Mouse (Mus musculus) brain, embryonic 14.5 days (tissue): ENCODE measurements around the gene Il1rl2. TPM values are rescaled to one million over a fixed set of nuclear protein-coding genes. Genes with fewer than 3 reads are reported as not detected.
A peak's percentile ranks its signal among the peaks of the same experiment; 100 is the strongest.

Experiments
- DNase-seq: peaks from one replicate; pipeline ENCODE4 v3.0.0-alpha.2; 2011; ENCODE audit warnings: low read depth
- CTCF ChIP-seq: fragments of 200-500 bp; IDR thresholded peaks from 2 replicates; pipeline ENCODE4 v1.5.1; 2012; ENCODE audit warnings: inconsistent platforms, mild to moderate bottlenecking, moderate library complexity, borderline replicate concordance; ENCODE audit not compliant: insufficient read depth, insufficient read length; ENCODE audit errors: extremely low read depth
- POLR2A ChIP-seq: fragments of 200-500 bp; IDR thresholded peaks from 2 replicates; pipeline ENCODE4 v1.6.1; 2012; ENCODE audit warnings: mild to moderate bottlenecking, inconsistent platforms, borderline replicate concordance; ENCODE audit not compliant: poor library complexity, insufficient read depth, insufficient read length, severe bottlenecking; ENCODE audit errors: extremely low read depth
- polyA plus RNA-seq: library from polyadenylated mRNA; depleted of rRNA; stranded (reverse); fragments of >200 nt; gene quantifications from 2 replicates; pipeline ENCODE4 v1.2.3, GENCODE M21; 2012

Il1rl2 gene
- polyA plus RNA-seq, 1 experiment, result 1.5 TPM

DNA sequence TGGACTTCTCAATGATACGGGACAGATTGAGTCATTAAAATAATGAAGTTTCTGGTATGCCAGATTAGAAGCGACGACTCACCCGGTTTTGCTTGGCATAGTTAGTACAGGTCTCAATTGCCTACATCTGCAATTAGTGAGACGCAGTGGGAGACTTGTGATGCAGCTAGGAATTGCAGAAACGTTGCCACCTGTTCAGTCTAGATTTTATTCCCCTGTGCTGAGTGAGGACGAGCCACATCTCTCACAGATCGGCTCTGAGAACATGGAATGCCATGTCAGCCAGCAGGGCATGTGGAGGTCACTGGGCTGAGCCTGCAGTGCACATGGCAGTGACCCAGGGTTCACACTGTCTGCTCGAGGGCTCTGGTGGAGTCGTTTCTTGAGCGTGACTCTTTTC is 38.4 kb downstream of the Il1rl2 start:
- no peak for TF ChIP-seq CTCF
- no peak for TF ChIP-seq POLR2A

DNA sequence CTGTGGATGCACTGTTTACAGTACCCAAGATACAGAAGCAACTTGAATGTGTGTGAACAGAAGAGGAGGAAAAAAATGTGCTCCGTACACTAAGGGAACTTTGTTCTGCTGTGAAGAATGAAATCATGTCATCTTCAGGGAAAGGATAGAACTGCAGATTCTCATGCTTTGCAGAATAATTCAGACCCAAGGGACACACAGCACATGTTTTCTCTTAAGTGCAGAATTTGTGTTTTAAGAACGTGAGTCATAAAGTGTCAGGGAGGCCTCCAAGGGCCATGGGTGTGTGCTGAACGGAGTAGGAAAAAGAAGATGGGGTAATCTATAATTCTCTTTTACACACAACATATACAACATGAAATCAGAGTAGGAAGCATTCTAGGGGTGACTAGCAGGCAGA is 48.5 kb downstream of the Il1rl2 start:
- no peak for DNase-seq
- no peak for TF ChIP-seq POLR2A
- TF ChIP-seq CTCF, result no peak

More for the DNA sequence above, 38.4 kb downstream of the Il1rl2 start:
- no peak for DNase-seq

GRCm38 (mm10) chr1:40375148-40375547 is 50.7 kb downstream of the Il1rl2 start:
- TF ChIP-seq CTCF (no peak), POLR2A (no peak)
- no peak for DNase-seq

GRCm38 (mm10) chr1:40376745-40377144 is 52.3 kb downstream of the Il1rl2 start:
- TF ChIP-seq POLR2A, result no peak
- no peak for TF ChIP-seq CTCF
- DNase-seq, result no peak

DNA sequence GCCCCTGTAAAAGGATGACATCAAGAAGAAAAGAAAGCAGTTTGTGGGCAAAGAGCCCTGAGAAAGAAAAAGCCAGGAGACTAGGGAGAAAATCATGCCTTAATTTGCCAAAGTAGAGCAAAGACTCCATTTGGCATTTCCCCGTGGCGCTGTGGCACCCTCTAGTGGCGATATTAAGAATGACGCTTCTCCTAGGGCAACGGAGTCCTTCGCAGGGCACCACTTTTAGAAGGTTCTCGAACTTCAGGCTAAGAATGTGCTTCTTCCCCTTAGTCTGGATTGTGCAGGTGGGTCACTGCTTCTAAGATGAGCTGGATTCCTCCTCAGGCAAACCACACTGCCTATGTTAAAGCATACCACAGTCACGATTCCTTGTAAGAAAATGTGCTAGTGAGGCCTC is 54.4 kb downstream of the Il1rl2 start:
- DNase-seq, result peak; percentile 74
- TF ChIP-seq CTCF (peak; percentile 98), POLR2A (no peak)

- TF ChIP-seq CTCF, result peak; percentile 48; the same call in 1 of the 2 replicates
- TF ChIP-seq POLR2A, result no peak
- peak; percentile 62 for DNase-seq
Observed at GRCm38 (mm10) chr1:40380111-40380510, 55.7 kb downstream of the Il1rl2 start.

DNA sequence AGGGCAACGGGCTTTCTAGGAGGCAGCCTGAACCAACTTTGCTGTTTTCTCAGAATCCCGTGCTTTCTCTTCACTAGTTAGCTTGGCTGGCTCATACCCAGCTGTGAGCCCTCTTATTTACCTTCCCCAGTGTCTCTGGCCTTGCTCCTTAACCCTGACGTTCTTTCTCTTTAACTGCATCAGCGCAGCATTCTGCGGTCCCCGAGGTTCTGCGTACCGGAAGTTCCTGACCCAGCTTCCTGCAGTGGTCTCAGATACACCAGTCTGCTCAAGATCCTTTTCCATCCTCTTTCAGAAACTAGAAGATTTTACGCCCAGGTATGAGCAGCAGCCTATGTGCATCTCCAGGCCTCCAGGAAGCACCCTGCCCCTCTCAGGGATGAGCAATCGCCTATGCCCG is 56.6 kb downstream of the Il1rl2 start:
- DNase-seq, result no peak
- TF ChIP-seq CTCF (no peak), POLR2A (no peak)

DNA sequence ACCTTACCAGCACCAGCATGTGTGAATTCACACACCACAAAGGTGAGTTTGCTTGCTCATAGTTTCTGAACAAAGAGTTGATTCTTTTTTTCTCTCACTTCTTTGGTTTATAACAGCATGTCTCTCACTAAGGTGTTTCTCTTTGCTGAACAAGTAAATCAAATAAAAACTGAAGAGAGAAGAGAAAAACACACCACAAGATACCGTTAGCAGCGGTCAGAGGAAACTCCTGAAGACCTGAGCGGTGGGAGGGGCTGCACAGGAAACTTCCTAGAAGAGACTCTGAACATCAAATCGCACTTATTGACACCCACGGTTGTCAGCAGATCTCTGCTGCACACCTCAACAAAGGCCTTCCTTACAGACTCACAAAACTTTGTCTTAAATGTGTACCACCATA is 58.4 kb downstream of the Il1rl2 start:
- TF ChIP-seq POLR2A (no peak), CTCF (no peak)

DNA sequence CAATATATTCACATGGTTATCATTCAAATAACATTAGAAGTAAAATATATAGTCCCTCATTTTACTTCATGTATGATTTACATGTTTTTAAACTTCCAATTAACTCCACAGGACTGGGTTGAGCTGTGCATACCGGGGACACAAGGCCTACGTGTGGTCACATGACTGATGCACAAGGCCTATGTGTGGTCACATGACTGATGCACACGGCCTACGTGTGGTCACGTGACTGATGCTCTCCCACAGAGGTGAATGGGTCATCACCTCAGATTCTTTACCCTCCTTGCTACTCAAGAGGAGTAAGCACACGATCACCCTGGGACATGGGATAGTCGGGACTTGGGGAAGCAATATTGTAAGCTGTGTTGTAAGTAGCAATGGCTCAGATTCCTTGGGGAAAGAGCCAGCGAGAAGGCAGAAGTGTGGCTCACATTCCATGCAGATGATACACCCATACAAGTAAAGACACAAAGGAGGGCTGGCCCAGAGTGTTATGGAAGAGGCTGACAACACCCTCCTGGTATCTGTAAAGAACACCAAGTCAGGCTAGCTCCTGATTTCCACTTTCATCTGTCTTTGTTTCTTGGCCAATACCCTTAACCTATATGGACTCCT is 60.6 kb downstream of the Il1rl2 start:
- TF ChIP-seq CTCF (no peak), POLR2A (no peak)
- no peak for DNase-seq

More for the DNA sequence above, 58.4 kb downstream of the Il1rl2 start:
- DNase-seq, result no peak

- TF ChIP-seq POLR2A (no peak), CTCF (no peak)
- DNase-seq, result no peak
Observed at GRCm38 (mm10) chr1:40391374-40391773, 67.0 kb downstream of the Il1rl2 start.

DNA sequence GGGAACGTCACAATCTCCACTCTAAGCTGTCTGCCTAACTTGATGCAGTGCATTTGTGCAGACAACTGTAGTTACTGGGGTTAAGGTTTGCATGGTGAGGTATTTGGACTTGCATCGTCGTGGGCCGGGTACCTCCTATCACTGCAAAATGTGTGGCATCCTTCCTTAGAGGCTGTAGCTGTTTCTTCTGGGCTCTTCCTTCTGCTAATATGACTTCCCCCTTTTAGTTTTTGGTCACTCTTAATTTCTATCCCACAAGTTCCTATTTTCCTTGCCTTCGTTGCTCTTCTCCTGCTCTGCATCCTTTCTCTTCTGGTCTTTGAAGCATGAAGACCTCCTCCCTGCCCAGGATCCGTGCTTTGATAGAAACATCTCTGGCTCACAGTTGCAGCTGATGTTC is 68.1 kb downstream of the Il1rl2 start:
- no peak for DNase-seq
- TF ChIP-seq POLR2A (no peak), CTCF (no peak)

DNA sequence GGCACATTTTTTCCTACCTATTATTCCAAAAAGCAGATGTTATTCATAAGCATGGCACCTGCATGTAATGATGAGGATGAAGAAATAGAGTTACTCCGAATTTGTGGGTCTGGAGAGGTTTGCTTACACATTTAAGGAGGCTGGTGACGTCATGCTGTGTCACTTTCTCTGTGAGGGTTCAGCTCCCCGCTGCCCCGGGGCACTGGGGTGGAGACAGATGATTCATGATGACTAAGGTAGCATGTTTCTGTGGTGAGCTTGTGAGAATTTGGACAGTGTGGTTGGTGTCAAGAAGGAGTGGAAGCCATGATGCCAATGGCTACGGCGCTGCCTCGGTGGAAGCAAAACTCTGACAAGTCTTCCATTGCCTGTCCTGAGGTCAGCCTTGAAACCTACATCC is 68.8 kb downstream of the Il1rl2 start:
- no peak for DNase-seq
- no peak for TF ChIP-seq CTCF
- TF ChIP-seq POLR2A, result no peak
